Mouse (Mus musculus) G1E-ER4 (cell line): ENCODE measurements around the gene Fgfr2. TPM values are rescaled to one million over a fixed set of nuclear protein-coding genes. Genes with fewer than 3 reads are reported as not detected.

Experiments
- GATA1 ChIP-seq: IDR thresholded peaks from one replicate; pipeline ENCODE4 v1.8.0; 2012; ENCODE audit warnings: low read length, inconsistent platforms
- polyA plus RNA-seq: library from polyadenylated mRNA; stranded (reverse); fragments of >175 nt; gene quantifications from 2 replicates; pipeline ENCODE4 v1.2.3, GENCODE M21; 2012

Gene Fgfr2
- polyA plus RNA-seq, 1 experiment, result not detected

DNA sequence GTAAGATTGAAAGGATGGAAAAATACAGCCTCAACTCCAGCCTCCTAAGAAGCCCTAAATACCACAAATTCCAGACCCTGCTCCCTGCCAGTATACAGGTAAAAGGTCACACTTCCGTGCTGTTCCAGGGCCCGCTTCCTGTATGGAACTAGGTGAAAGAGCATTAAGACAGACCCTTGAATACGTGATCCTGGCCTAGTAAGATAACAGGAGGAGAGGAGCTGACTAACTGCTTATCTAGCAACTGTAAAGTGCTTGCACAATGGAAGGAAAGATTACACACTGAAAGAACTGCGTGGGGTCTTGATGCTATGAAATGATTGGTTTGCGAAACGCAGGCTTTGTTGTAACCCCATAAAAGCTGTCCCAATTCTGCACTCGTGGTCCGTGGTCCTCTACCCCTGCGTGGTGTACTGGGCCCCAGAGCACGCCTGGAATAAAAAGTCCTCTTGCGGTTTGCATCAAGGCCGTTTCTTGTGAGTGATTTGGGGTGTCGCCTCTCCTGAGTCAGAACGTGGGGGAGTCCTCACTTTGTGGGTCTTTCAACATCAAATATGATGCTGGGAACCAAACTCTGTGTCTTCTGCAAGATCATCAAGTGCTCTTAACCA lies 2602.2 kb downstream of the Fgfr2 start:
- TF ChIP-seq GATA1, result no peak

DNA sequence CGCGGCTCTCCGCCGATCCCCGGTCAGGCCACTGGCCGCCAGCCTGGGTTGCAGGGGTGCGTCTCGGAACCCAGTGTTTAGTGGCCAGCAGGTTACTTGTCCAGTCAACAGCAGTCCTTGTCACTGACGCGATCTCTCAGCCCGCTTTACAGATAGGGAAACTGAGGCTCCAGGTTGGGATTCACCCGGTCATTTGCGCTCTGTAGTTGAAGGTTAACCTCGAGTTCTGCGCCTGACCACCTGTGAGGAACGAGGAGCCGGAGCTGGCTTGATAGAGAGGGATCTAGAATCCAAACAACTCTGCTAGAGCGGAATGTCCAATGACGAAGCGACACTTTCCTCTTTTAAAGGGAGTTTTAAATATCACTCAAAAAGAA lies 2603.1 kb downstream of the Fgfr2 start, which contains the start of gene Ate1:
Ate1 (minus strand) TSS at position 321 of the 377 bp plus-strand sequence.
- TF ChIP-seq GATA1, result no peak

DNA sequence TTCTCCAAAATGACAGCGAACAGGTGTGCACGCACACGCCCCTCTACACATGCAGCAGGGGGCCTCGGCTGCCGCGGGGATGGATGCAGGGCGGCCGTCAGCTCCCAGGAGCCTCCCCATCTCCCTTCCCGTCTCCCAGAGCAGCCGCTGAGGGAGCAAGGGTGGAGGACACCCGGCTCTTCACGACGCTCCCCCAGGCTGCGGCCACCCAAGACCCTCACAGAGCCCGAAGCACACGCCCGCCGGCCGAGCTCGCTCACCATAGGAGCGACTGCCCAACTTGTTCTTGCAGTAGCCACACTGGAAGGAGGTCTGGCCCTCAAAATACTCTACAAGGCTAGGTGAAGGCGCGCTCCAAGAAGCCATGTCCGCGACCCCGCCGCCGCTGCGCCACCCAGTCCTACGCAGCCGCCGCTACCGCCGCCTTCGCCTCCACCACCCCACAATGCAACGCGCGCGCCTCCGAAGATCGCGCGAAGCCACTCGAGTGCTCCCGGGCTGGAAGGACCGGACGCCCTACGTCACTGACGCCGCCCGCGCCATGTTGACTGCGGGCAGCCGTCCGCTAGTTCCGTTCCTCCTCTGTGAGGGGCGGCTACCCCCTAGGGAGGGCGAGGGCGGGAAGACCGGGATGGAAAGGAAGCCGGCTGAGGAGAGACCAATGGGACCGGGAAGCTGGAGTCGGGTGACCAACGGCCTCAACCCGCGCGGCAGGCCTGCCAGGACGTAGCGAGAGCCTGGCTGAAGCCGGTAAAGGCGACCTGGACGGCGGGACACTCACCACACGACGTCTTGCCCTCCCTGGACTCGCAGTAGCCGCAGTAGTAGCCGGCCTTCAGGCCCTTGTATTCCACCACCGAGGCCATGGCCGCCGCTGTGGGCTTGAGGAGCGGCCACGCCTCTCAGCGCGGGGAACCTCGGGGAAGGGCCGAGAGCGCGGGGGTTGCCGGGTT lies 2603.8 kb downstream of the Fgfr2 start:
- no peak for TF ChIP-seq GATA1

DNA sequence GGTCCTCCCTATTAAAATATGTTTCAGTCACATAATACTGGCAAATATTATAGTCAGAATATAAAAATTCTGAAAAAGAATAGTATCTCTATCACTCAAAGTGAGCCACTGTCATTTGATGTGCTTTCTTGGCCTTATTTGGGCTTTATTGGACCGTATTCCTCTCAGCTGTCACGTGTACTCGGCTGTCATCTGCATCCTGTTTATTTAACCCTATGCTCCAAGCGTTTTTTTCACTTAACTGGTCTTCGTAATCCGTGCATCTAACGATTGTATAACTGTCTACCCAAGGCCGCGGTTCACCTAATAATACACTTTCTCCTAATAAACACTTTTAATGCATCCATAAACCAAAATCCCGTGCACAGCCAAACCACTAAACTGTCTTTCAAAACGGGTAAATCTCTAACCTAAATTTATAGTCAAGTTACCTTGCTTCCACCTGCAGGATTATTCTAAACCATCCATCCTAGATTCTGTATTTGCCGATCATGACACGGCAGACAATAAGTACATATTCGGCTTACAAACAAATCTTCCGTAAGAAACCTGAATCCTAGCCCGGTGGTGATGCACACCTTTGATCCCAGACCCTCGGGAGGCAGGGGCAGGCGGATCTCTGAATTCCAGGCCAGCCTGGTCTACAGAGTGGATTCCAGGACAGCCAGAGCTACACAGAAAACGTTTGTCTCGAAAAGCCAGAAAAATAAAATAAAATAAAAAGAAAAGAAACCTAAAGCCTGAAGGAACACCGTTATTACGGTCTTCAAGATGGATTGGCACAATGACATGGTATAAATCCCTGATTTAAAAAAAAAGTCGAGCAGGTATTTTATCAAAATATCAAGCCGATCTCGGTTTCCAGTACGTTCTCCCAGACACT lies 2604.7 kb downstream of the Fgfr2 start:
- TF ChIP-seq GATA1, result no peak

DNA sequence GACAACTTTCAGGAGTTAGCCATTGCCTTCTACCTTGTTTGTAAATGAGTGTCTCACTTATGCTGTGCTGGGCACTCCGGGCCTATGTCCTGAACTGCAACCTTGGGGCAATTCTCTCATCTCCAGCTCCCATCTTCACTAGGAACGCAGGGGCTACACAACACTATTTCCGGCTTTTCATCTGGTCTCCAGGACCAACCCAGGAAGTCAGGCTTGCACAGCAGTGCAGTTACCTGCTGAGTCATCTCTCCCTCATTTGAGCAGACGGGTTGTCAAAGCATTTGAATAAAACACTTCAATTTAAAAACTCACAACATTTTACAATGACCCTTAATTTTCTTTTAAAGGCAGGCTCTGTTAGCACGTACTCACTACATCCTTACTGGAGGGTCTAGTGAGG lies 2612.9 kb downstream of the Fgfr2 start:
- no peak for TF ChIP-seq GATA1

DNA sequence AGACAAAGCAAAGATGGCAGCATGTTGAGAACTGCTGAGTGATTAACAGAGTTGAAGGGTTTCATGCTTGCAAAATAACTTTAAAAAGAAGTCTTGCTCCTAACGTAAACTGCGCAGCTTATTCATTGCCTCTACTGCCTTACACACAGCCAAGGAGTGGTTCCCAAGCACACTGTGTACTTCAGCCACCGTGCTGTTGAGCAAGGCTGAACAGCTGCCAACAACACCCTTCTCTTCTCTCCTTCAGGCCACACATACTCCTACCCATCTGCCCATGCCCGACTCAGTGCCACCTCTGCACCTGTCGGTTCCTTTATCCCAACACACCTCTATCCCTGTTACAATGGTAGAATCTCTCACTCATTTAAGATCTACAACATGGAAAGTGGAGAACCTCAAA lies 2620.1 kb downstream of the Fgfr2 start:
- TF ChIP-seq GATA1, result no peak

DNA sequence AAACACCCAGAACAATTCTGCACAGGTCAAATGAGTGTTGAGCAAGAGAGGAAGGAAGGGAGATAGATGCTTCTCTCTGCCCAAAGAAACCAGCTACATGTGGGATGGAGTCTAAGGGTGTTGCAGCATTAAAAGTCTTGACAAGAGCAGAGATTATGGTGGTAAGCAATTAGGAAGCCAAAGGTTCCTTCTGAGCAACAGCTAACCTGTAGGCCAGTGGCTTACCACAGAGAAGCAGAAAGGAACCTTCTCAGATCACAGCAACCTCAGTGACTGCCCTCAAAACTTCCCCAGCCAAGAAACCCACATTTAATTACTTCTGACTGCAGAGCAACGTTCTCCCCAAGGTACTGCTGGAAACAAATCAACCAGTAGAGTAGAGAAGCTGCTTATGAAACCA lies 2621.7 kb downstream of the Fgfr2 start:
- no peak for TF ChIP-seq GATA1

DNA sequence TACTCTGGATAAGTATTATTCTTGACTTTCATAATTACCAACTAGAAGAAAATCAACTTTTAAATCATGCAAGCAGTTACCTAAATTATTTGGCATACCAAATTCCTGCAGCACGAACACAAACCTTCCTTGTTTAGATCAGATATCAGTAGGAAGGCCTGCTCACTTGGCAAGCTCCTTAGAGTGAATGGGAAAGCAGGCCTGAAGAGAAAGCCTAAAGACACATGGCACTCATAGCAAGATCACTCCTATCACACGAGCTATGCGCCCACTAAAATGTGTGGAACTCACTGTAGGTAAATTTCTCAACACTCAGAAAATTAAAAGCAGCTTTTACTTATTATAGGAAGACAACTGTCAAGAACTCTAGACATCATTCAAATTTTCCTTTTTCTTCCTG lies 2629.8 kb downstream of the Fgfr2 start:
- TF ChIP-seq GATA1, result no peak

DNA sequence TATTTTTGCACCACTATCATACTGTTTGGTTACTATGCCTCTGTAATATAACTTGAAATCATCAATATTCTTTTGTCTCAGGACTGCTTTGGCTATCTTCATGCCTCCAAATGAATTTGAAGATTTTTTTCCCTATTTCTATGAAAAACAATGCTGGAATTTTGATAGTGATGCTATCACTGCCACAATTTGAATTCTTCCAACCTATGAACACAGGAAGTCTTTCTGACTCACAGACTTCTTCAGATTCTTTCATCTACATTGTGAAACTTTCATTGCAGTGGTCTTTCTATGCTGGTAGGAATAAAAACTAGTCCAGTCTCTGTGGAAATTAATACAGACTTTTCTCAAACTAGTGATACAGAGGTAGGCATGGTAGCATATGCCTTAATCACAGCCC lies 2631.1 kb downstream of the Fgfr2 start:
- TF ChIP-seq GATA1, result no peak

DNA sequence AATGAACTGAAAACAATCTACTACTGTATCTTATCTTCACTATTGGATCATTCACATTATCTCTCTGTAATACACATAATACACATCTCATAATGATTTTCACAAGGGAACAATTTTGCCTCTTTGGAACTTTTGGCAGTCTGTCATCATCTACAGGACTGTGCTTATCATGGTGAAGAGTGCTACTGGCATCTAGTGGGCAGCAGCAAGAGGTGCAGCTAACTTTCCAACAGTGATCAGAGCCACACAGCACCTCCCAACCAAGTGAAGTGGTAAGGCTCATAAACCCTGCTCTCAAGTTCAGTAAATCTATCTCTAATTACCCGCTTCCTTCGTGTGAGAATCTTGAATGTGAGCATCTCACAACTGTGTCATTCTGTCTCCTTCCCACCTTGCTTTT lies 2647.2 kb downstream of the Fgfr2 start:
- no peak for TF ChIP-seq GATA1

DNA sequence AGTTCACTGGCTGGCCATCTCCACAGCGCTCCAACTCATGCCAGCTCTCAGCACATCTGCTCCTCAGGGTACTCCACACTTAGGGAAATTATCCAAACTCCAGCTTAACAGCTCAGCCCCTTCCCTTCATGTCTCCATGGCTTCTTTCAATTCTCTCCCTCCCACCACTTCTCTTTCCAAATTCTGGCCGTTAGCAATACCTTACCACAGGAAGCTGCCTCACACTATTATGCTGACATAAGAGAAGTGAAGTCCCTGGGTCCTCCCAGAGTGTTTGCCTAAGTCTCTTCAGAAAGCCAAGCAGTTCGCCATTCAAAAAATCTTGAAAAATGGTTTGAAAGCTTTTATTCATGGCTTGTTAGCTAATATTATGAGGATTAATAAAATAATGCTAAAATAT lies 2649.3 kb downstream of the Fgfr2 start:
- TF ChIP-seq GATA1, result no peak

DNA sequence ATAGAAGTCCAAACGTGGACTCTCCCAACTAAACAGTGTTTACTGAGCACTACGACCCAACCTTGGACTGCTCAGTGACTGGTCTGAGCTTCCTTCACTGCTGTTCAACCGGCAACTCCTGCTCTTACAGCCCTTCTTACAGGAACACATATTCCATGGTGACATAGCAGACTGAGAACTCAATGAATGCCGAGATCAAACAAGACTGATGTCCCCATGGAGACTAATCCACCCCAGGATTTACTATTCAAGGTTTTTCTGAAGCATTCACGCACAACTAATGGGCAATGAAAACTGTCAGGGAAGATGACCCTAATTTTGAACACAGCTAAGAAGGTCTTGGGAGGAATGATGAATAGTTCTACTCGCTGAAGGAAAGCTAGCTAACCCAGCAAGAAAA lies 2650.5 kb downstream of the Fgfr2 start:
- no peak for TF ChIP-seq GATA1

DNA sequence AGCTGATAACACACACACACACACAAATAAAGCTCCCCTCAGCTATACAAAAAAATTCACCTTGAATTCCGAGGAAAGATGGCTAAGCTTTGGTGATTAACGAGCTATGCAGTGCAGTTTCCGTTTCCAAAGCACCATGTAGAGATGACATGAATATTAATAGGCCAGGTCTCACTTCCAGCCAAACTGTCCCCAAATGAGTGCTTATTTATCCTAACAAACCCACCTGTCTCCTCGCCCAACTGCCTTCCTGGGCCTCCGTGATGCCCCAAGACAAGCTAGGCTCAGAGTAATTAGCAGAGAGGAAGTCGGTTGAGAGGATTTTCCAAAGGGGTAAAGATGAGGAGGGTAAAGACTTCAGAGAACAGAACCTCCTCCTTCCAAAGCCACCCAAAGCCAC lies 2652.1 kb downstream of the Fgfr2 start:
- TF ChIP-seq GATA1, result no peak

DNA sequence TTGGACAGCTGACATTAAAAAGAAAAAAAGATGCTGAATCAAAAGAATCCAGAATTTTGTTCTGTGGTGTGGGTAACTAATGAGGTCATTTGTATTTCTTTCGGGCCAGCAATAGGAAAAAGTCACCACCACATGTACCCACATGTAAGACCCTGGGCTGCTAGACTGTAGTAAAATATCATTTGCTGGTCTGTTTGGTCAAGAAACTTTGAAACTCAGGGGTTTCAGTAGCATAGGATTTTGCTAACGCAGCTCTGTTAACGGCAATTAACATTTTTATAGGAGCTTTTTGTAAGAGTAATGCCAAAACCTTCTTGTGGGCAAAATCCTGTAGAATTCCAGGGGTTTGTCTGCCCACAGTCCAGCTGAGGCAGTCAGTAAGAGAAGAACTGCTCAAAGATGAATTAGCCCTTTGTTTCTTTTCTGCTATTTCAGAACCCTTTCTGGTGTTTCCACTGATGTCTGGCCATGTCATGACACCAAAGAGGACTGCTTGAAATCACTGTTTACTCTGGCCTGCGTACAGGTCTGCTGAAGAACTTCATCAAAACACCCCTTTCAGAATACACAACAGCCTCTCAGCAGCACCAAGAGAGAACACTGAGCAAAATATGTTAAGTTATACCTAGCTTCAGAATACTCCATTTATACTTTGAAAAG lies 2667.4 kb downstream of the Fgfr2 start:
- TF ChIP-seq GATA1, result no peak

DNA sequence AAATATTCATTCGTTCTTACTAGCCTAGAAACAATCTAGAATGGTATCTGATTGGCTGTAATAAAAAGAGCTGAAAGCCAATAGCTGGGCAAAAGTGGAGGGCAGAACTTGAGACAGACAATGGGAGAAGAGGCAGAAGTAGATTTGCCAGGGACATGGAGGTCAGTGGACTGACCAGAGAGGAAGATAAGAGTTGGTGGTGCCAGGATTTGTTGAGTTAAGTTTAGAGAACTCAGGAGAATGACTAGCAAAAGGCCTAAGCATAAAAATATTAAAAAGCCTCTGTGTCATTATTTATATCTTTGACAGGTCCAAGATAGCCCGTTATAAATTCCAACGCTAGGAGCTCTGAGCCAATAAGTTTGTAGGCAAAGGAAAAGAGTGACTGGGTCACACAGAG lies 2668.9 kb downstream of the Fgfr2 start:
- no peak for TF ChIP-seq GATA1

DNA sequence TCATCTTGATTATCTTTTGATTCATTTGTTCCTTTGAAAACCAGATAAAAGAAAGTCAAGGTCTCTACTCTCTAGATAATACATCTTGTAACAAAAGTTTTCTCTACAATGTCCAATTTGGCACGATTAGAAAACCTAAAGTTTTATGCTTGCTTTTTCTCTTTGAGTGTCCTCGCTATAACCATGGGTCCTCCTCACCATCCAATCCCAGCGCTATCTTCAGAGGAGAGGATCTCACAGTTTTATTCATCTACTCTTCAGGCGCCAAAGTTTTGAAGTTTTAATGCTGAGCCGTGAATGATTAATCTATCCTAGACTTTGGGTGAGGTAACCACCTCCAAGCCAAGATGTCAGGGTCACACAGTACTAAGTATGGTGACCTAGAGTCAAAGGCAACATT lies 2687.4 kb downstream of the Fgfr2 start:
- TF ChIP-seq GATA1, result no peak

DNA sequence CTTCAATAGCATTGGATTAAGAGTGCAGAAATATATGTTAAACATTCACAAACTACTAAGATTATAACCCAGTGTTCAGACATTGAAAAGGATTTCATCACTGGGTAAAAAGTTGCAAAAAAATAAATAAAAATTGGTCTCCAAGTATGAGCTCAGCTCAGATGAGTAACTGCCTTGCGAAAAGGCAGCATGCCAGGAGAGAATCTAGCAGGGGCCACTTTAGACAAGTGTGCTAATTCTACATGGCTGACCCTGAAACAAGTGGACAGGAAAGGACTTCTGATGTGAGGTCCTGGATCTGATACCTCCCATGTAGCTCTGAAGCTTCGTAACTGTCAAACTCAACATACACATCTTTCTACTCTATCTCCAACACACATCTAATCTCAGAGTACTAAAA lies 2691.0 kb downstream of the Fgfr2 start:
- no peak for TF ChIP-seq GATA1
